Mouse (Mus musculus) brain, embryonic 18.5 days (tissue): ENCODE measurements around the gene Thsd4.
"Not testable (repeated sequence)": the region's sequence is repeated elsewhere in the genome, so short reads cannot be mapped to it uniquely, and the experiment has no call there.

Experiments used
- DNase-seq: peaks from one replicate; pipeline ENCODE4 v3.0.0-alpha.2; 2012; ENCODE audit warnings: low read depth, low spot score

The Thsd4 gene

GRCm38 (mm10) chr9:59989864-59990263, 532.0 kb downstream of the Thsd4 start:
- DNase-seq = peak; percentile 34

GRCm38 (mm10) chr9:59985900-59986572, 535.8 kb downstream of the Thsd4 start:
- DNase-seq = no peak

- no peak for DNase-seq
Measured at GRCm38 (mm10) chr9:59981116-59981515, 540.7 kb downstream of the Thsd4 start.

- DNase-seq = no peak
Measured at GRCm38 (mm10) chr9:59971263-59971662, 550.6 kb downstream of the Thsd4 start.

- peak; percentile 20 for DNase-seq
Measured at GRCm38 (mm10) chr9:59969383-59969782, 552.5 kb downstream of the Thsd4 start.

GRCm38 (mm10) chr9:59965046-59965445, 556.8 kb downstream of the Thsd4 start:
- no peak for DNase-seq

GRCm38 (mm10) chr9:59964367-59964766, 557.5 kb downstream of the Thsd4 start:
- no peak for DNase-seq

GRCm38 (mm10) chr9:59961201-59961955, 560.5 kb downstream of the Thsd4 start:
- no peak for DNase-seq

GRCm38 (mm10) chr9:59960559-59960958, 561.3 kb downstream of the Thsd4 start, which contains the start of gene Nr2e3:
Nr2e3 (minus strand) TSS chr9:59960659.
- no peak for DNase-seq

GRCm38 (mm10) chr9:59959276-59959675, 562.6 kb downstream of the Thsd4 start:
- peak; percentile 58 for DNase-seq

GRCm38 (mm10) chr9:59958115-59958514, 563.7 kb downstream of the Thsd4 start:
- not testable (repeated sequence) for DNase-seq

- DNase-seq = no peak
Measured at GRCm38 (mm10) chr9:59956496-59956895, 565.4 kb downstream of the Thsd4 start.

- no peak for DNase-seq
Measured at GRCm38 (mm10) chr9:59955692-59956091, 566.2 kb downstream of the Thsd4 start.

GRCm38 (mm10) chr9:59955199-59955598, 566.6 kb downstream of the Thsd4 start:
- no peak for DNase-seq

- no peak for DNase-seq
Measured at GRCm38 (mm10) chr9:59953556-59953955, 568.3 kb downstream of the Thsd4 start.

- no peak for DNase-seq
Measured at GRCm38 (mm10) chr9:59952515-59953070, 569.3 kb downstream of the Thsd4 start.

GRCm38 (mm10) chr9:59951943-59952342, 569.9 kb downstream of the Thsd4 start:
- no peak for DNase-seq

- DNase-seq = no peak
Measured at GRCm38 (mm10) chr9:59951001-59951750, 570.7 kb downstream of the Thsd4 start.

- no peak for DNase-seq
Measured at GRCm38 (mm10) chr9:59949981-59950380, 571.9 kb downstream of the Thsd4 start.

GRCm38 (mm10) chr9:59949511-59949910, 572.3 kb downstream of the Thsd4 start:
- no peak for DNase-seq

GRCm38 (mm10) chr9:59948691-59949250, 573.1 kb downstream of the Thsd4 start:
- no peak for DNase-seq

GRCm38 (mm10) chr9:59948226-59948625, 573.6 kb downstream of the Thsd4 start:
- DNase-seq = no peak
